Mouse (Mus musculus): ENCODE measurements around the gene Zfp811. TPM values are rescaled to one million over a fixed set of nuclear protein-coding genes. Genes with fewer than 3 reads are reported as not detected.

The Zfp811 gene
- polyA plus RNA-seq, 1 experiment from 2014 or later: 0.09 TPM

GRCm38 (mm10) chr17:32808921-32809320 is 810 bp downstream of the Zfp811 start:
- 17% methylated on average over 8 of the region's 8 CpGs for WGBS (ENCODE audit: insufficient replicate concordance)
- no peaks in the 10 kb centered on the region; the same call in 1 of the 2 replicates for H3K4me1 ChIP-seq (replicated peaks)
- peaks cover 21% of the 10 kb centered on the region for H3K27me3 ChIP-seq
- ATAC-seq (ENCODE audit: low read depth) (no peak), DNase-seq (no peak)
- H3K36me3 ChIP-seq: no peaks in the 10 kb centered on the region
- no peak overlapping the region for H3K9ac ChIP-seq
- H3K27ac ChIP-seq: no peak overlapping the region
- H3K4me2 ChIP-seq: peak overlapping the region; percentile 38
- H3K4me3 ChIP-seq (replicated peaks): no peak overlapping the region
- H3K9me3 ChIP-seq (replicated peaks): no peaks in the 10 kb centered on the region

- DNase-seq (no peak), ATAC-seq (ENCODE audit: low read depth) (no peak)
- peak overlapping the region; percentile 91; the same call in 1 of the 2 replicates for H3K9ac ChIP-seq
- peak overlapping the region; percentile 70 for H3K4me2 ChIP-seq
- H3K27ac ChIP-seq: no peak overlapping the region
- no peaks in the 10 kb centered on the region for H3K9me3 ChIP-seq (replicated peaks)
- H3K4me3 ChIP-seq (replicated peaks): peak overlapping the region; percentile 89; the same call in 1 of the 2 replicates
- peaks cover 22% of the 10 kb centered on the region for H3K4me1 ChIP-seq (replicated peaks)
- peaks cover 21% of the 10 kb centered on the region for H3K36me3 ChIP-seq
- no peaks in the 10 kb centered on the region for H3K27me3 ChIP-seq
- 71% methylated on average over 8 of the region's 8 CpGs for WGBS (ENCODE audit: insufficient replicate concordance)
Measured at GRCm38 (mm10) chr17:32789244-32789643, 20.5 kb downstream of the Zfp811 start.

GRCm38 (mm10) chr17:32788576-32788975 is 21.2 kb downstream of the Zfp811 start:
- H3K27ac ChIP-seq: no peak overlapping the region; the same call in 1 of the 2 replicates
- 14% methylated on average over 9 of the region's 9 CpGs for WGBS (ENCODE audit: insufficient replicate concordance)
- no peaks in the 10 kb centered on the region for H3K9me3 ChIP-seq (replicated peaks)
- H3K4me2 ChIP-seq: peak overlapping the region; percentile 70
- ATAC-seq (ENCODE audit: low read depth) (no peak), DNase-seq (no peak)
- H3K4me3 ChIP-seq (replicated peaks): peak overlapping the region; percentile 89
- H3K4me1 ChIP-seq (replicated peaks): peaks cover 22% of the 10 kb centered on the region
- peak overlapping the region; percentile 91 for H3K9ac ChIP-seq
- H3K36me3 ChIP-seq: peaks cover 28% of the 10 kb centered on the region
- no peaks in the 10 kb centered on the region for H3K27me3 ChIP-seq

GRCm38 (mm10) chr17:32788094-32788559 is 21.6 kb downstream of the Zfp811 start, which contains the start of gene Zfp871:
Gene Zfp871 (minus strand): TSS chr17:32788287.
- Histone ChIP-seq H3K9ac (peak within 1 kb of the TSS; percentile 91), H3K4me1 (replicated peaks) (peaks cover 22% of the 10 kb centered on the region), H3K27ac (peak within 1 kb of the TSS; percentile 93), H3K4me2 (peak within 1 kb of the TSS; percentile 75), H3K9me3 (replicated peaks) (no peaks in the 10 kb centered on the region), H3K27me3 (no peaks in the 10 kb centered on the region), H3K36me3 (peaks cover 32% of the 10 kb centered on the region), H3K4me3 (replicated peaks) (peak within 1 kb of the TSS; percentile 89)
- peak; percentile 95 for ATAC-seq (ENCODE audit: low read depth)
- peak; percentile 85 for DNase-seq
- WGBS (ENCODE audit: insufficient replicate concordance): under 1% methylated on average over 22 of the region's 22 CpGs

GRCm38 (mm10) chr17:32787436-32788093 is 22.2 kb downstream of the Zfp811 start:
- H3K4me3 ChIP-seq (replicated peaks): peak overlapping the region; percentile 89
- DNase-seq: peak; percentile 68

GRCm38 (mm10) chr17:32786944-32787343 is 22.8 kb downstream of the Zfp811 start:
- ATAC-seq (ENCODE audit: low read depth) (no peak), DNase-seq (no peak)
- no peaks in the 10 kb centered on the region for H3K27me3 ChIP-seq
- WGBS (ENCODE audit: insufficient replicate concordance): 45% methylated on average over 6 of the region's 6 CpGs
- H3K9me3 ChIP-seq (replicated peaks): no peaks in the 10 kb centered on the region
- H3K36me3 ChIP-seq: peaks cover 36% of the 10 kb centered on the region
- peak overlapping the region; percentile 89 for H3K4me3 ChIP-seq (replicated peaks)
- peak overlapping the region; percentile 93 for H3K27ac ChIP-seq
- H3K4me1 ChIP-seq (replicated peaks): peaks cover 22% of the 10 kb centered on the region
- H3K4me2 ChIP-seq: peak overlapping the region; percentile 75
- peak overlapping the region; percentile 91 for H3K9ac ChIP-seq

More at GRCm38 (mm10) chr17:32787436-32788093, 22.2 kb downstream of the Zfp811 start:
- peaks cover 22% of the 10 kb centered on the region for H3K4me1 ChIP-seq (replicated peaks)
- ATAC-seq (ENCODE audit: low read depth): peak; percentile 92
- H3K27me3 ChIP-seq: no peaks in the 10 kb centered on the region
- H3K9me3 ChIP-seq (replicated peaks): no peaks in the 10 kb centered on the region
- whole genome bisulfite sequencing (ENCODE audit: insufficient replicate concordance): under 1% methylated on average over 31 of the region's 31 CpGs
- H3K36me3 ChIP-seq: peaks cover 36% of the 10 kb centered on the region
- peak overlapping the region; percentile 75 for H3K4me2 ChIP-seq
- peak overlapping the region; percentile 93 for H3K27ac ChIP-seq
- H3K9ac ChIP-seq: peak overlapping the region; percentile 91

- ATAC-seq (ENCODE audit: low read depth) (no peak), DNase-seq (no peak)
- WGBS (ENCODE audit: insufficient replicate concordance): 92% methylated on average over 3 of the region's 3 CpGs
- H3K4me2 ChIP-seq: peak overlapping the region; percentile 18; the same call in 1 of the 2 replicates
- H3K9ac ChIP-seq: no peak overlapping the region
- H3K36me3 ChIP-seq: peaks cover 38% of the 10 kb centered on the region
- H3K4me3 ChIP-seq (replicated peaks): no peak overlapping the region
- H3K27me3 ChIP-seq: no peaks in the 10 kb centered on the region
- no peak overlapping the region for H3K27ac ChIP-seq
- H3K9me3 ChIP-seq (replicated peaks): no peaks in the 10 kb centered on the region
- peaks cover 22% of the 10 kb centered on the region for H3K4me1 ChIP-seq (replicated peaks)
Measured at GRCm38 (mm10) chr17:32785656-32786055, 24.1 kb downstream of the Zfp811 start.

GRCm38 (mm10) chr17:32777564-32777963 is 32.2 kb downstream of the Zfp811 start:
- ATAC-seq (ENCODE audit: low read depth): no peak
- peaks cover 7% of the 10 kb centered on the region; the same call in 1 of the 2 replicates for H3K4me1 ChIP-seq (replicated peaks)
- H3K4me3 ChIP-seq (replicated peaks): no peak overlapping the region
- H3K9ac ChIP-seq: no peak overlapping the region
- H3K4me2 ChIP-seq: no peak overlapping the region
- WGBS (ENCODE audit: insufficient replicate concordance): 93% methylated on average over 3 of the region's 3 CpGs
- H3K27me3 ChIP-seq: no peaks in the 10 kb centered on the region
- peaks cover 76% of the 10 kb centered on the region for H3K36me3 ChIP-seq
- H3K27ac ChIP-seq: no peak overlapping the region
- no peaks in the 10 kb centered on the region for H3K9me3 ChIP-seq (replicated peaks)
- no peak for DNase-seq

- 76% methylated on average over 1 of the region's 1 CpGs for WGBS (ENCODE audit: insufficient replicate concordance)
- DNase-seq (no peak), ATAC-seq (ENCODE audit: low read depth) (no peak)
- Histone ChIP-seq H3K9ac (no peak overlapping the region), H3K27me3 (no peaks in the 10 kb centered on the region), H3K4me3 (replicated peaks) (no peak overlapping the region), H3K27ac (no peak overlapping the region), H3K4me1 (replicated peaks) (no peaks in the 10 kb centered on the region), H3K9me3 (replicated peaks) (no peaks in the 10 kb centered on the region), H3K36me3 (peaks cover 93% of the 10 kb centered on the region), H3K4me2 (no peak overlapping the region)
Measured at GRCm38 (mm10) chr17:32771213-32771612, 38.5 kb downstream of the Zfp811 start.

GRCm38 (mm10) chr17:32766422-32766821 is 43.3 kb downstream of the Zfp811 start:
- Histone ChIP-seq H3K4me3 (replicated peaks) (no peak overlapping the region), H3K36me3 (peaks cover 74% of the 10 kb centered on the region), H3K4me1 (replicated peaks) (no peaks in the 10 kb centered on the region), H3K9ac (no peak overlapping the region), H3K9me3 (replicated peaks) (no peaks in the 10 kb centered on the region), H3K4me2 (no peak overlapping the region), H3K27me3 (no peaks in the 10 kb centered on the region), H3K27ac (no peak overlapping the region)
- DNase-seq (no peak), ATAC-seq (ENCODE audit: low read depth) (no peak)
- 94% methylated on average over 2 of the region's 2 CpGs for WGBS (ENCODE audit: insufficient replicate concordance)

- Histone ChIP-seq H3K9ac (no peak overlapping the region), H3K4me1 (replicated peaks) (0 out of 2 replicates have a peak, but pooled peaks cover 4% of the 10 kb centered on the region)
Measured at GRCm38 (mm10) chr17:32757331-32757730, 52.4 kb downstream of the Zfp811 start.

More at GRCm38 (mm10) chr17:32757331-32757730, 52.4 kb downstream of the Zfp811 start:
- Histone ChIP-seq H3K9me3 (replicated peaks) (no peaks in the 10 kb centered on the region), H3K27ac (no peak overlapping the region), H3K27me3 (no peaks in the 10 kb centered on the region), H3K4me2 (no peak overlapping the region), H3K4me3 (replicated peaks) (no peak overlapping the region), H3K36me3 (no peaks in the 10 kb centered on the region)
- WGBS (ENCODE audit: insufficient replicate concordance): 49% methylated on average over 5 of the region's 5 CpGs
- DNase-seq (no peak), ATAC-seq (ENCODE audit: low read depth) (no peak)
